In the genomic region with DNA sequence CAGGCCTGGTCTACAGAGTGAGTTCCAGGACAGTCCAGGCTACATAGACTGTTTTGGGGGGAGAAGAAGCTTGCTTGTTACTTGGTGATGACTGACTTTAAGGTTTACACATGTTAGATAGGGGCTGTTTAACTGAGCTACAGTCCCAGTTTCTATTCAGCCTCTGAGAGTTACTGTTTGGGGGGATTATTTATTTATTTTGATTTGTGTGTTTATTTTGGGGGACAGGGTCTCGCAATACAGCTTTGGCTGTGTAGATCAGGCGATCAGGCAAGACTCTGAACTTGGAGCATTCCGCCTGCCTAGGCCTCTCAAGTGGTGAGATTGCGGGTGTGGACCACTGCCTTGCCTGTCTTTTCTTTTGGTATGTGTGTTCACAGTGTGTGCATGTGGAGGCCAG, we compare ENCODE assay signal across 9 mouse cellular contexts. TPM values are rescaled to one million over a fixed set of nuclear protein-coding genes. Genes with fewer than 3 reads are reported as not detected.
DNase-seq lines count a peak whose midpoint lies in the region; ATAC-seq and TF ChIP-seq lines count a peak whose summit lies in the region.
"Had no signal": no experiment of that assay in that cellular context is flagged by ENCODE, and none has a peak within 500 bp of the region (broad histone marks: within the 10 kb centered on the region; RNA-seq: fewer than 3 reads in every experiment).

No protein-coding gene starts in this region.

- H3K36me3 ChIP-seq in heart, postnatal 0 days (replicated peaks; ENCODE audit: control insufficient read depth, insufficient read depth, low read length): no peaks in the 10 kb centered on the region
- H3K36me3 ChIP-seq in hindbrain, postnatal 0 days (ENCODE audit: insufficient read depth, low read length): no peaks in the 10 kb centered on the region
- H3K36me3 ChIP-seq in midbrain, embryonic 13.5 days: no peaks in the 10 kb centered on the region

- no peak for ATAC-seq in heart, postnatal 0 days (ENCODE audit: insufficient read depth, low read depth)
- ATAC-seq in hindbrain, postnatal 0 days: no peak
- ATAC-seq in midbrain, embryonic 13.5 days: no peak

- no peak overlapping the region for H3K9ac ChIP-seq in heart, postnatal 0 days (replicated peaks; ENCODE audit: low read depth, low read length)
- H3K9ac ChIP-seq in hindbrain, postnatal 0 days (replicated peaks; ENCODE audit: low read length): 0 out of 2 replicates have a peak overlapping the region, but pooled peaks have one; percentile 85
- H3K9ac ChIP-seq in midbrain, embryonic 13.5 days (replicated peaks): no peak overlapping the region; the same call in 1 of the 2 replicates

- H3K4me1 ChIP-seq in heart, postnatal 0 days (ENCODE audit: control insufficient read depth, insufficient read depth): peaks cover 15% of the 10 kb centered on the region
- H3K4me1 ChIP-seq in brown adipose tissue, adult 24 weeks (ENCODE audit: control insufficient read depth, insufficient read depth, insufficient read length, low read length): peaks cover 13% of the 10 kb centered on the region; the same call in 1 of the 2 replicates
- H3K4me1 ChIP-seq in hindbrain, postnatal 0 days (ENCODE audit: insufficient read depth, low read length): peaks cover 13% of the 10 kb centered on the region
- peaks cover 32% of the 10 kb centered on the region for H3K4me1 ChIP-seq in midbrain, embryonic 13.5 days (replicated peaks)

- no peak for TF ChIP-seq EP300 in heart, postnatal 0 days (IDR thresholded peaks at IDR 0.05; ENCODE audit: low read depth)

- no peak for TF ChIP-seq CTCF in heart, postnatal 0 days (IDR thresholded peaks at IDR 0.05; ENCODE audit: low read depth)
- no peak for TF ChIP-seq CTCF in hindbrain, postnatal 0 days (IDR thresholded peaks at IDR 0.05; ENCODE audit: low read depth)

- 84% methylated on average over 4 of the region's 4 CpGs for WGBS in heart, postnatal 0 days
- WGBS in hindbrain, postnatal 0 days: 93% methylated on average over 4 of the region's 4 CpGs
- WGBS in midbrain, embryonic 13.5 days: 88% methylated on average over 4 of the region's 4 CpGs

- H3K4me3 ChIP-seq in heart, postnatal 0 days (ENCODE audit: low read depth, low read length): 0 out of 2 replicates have a peak overlapping the region, but pooled peaks have one; percentile 74
- H3K4me3 ChIP-seq in brown adipose tissue, adult 24 weeks (ENCODE audit: insufficient read depth, low read depth, low read length): peak overlapping the region; percentile 88
- peak overlapping the region; percentile 92; the same call in 1 of the 2 replicates for H3K4me3 ChIP-seq in hindbrain, postnatal 0 days (ENCODE audit: low read length)
- H3K4me3 ChIP-seq in midbrain, embryonic 13.5 days (replicated peaks): peak overlapping the region; percentile 87

- no peak for DNase-seq in heart, postnatal 0 days (ENCODE audit: low spot score)
- DNase-seq in heart, adult 18-20 months: no peak
- DNase-seq in hindbrain, postnatal 0 days (ENCODE audit: low spot score): no peak
- DNase-seq in right cerebral cortex, adult 18-20 months: no peak
- no peak for DNase-seq in layer of hippocampus, adult 18-20 months (ENCODE audit: low spot score in 2 of 2)
- DNase-seq in frontal cortex, postnatal 10 days (ENCODE audit: low spot score in 2 of 2): no peak
- DNase-seq: cerebellum, adult 11 months had no signal

- H3K4me2 ChIP-seq in heart, postnatal 0 days (ENCODE audit: low read depth, low read length): peak overlapping the region; percentile 74
- H3K4me2 ChIP-seq in hindbrain, postnatal 0 days (ENCODE audit: low read depth, low read length): peak overlapping the region; percentile 72
- peak overlapping the region; percentile 85 for H3K4me2 ChIP-seq in midbrain, embryonic 13.5 days (replicated peaks)

- H3K9me3 ChIP-seq in heart, postnatal 0 days (replicated peaks; ENCODE audit: control insufficient read depth, low read length): no peaks in the 10 kb centered on the region
- no peaks in the 10 kb centered on the region for H3K9me3 ChIP-seq in hindbrain, postnatal 0 days (ENCODE audit: low read length)
- H3K9me3 ChIP-seq in midbrain, embryonic 13.5 days: no peaks in the 10 kb centered on the region

- H3K27ac ChIP-seq in heart, postnatal 0 days (ENCODE audit: low read depth): no peak overlapping the region
- peak overlapping the region; percentile 41 for H3K27ac ChIP-seq in brown adipose tissue, adult 24 weeks (replicated peaks; ENCODE audit: low read depth, low read length)
- H3K27ac ChIP-seq in hindbrain, postnatal 0 days: no peak overlapping the region
- H3K27ac ChIP-seq in midbrain, embryonic 13.5 days: no peak overlapping the region

- no peaks in the 10 kb centered on the region for H3K27me3 ChIP-seq in heart, postnatal 0 days (ENCODE audit: control insufficient read depth, insufficient read depth, low read length)
- H3K27me3 ChIP-seq in hindbrain, postnatal 0 days (ENCODE audit: insufficient read depth, low read length): no peaks in the 10 kb centered on the region
- no peaks in the 10 kb centered on the region for H3K27me3 ChIP-seq in midbrain, embryonic 13.5 days

RNA-seq across cellular contexts. Expression of a gene that starts 1.4 kb away (rescaled TPM):
- total RNA-seq in heart, postnatal 0 days (2014; rRNA removed; ENCODE audit: low replicate concordance): 4.6 and 17.5 TPM in 2 replicates
- polyA plus RNA-seq in heart, postnatal 0 days (2015; fragmentation: Nextera tagmentation; extraction: Ambion mirVana): 16.7 and 19.8 TPM in 2 replicates
- total RNA-seq in heart, adult 18-20 months (2021): 10 to 100 TPM; 23.4 to 24.9 TPM
- 16.7 and 19.1 TPM in 2 replicates for polyA plus RNA-seq in brown adipose tissue, adult 24 weeks (2012; ENCODE audit: insufficient read depth, insufficient read length, missing spikeins)
- total RNA-seq in hindbrain, postnatal 0 days (2014; rRNA removed): 16.1 and 19.9 TPM in 2 replicates
- 27.4 and 28.9 TPM in 2 replicates for polyA plus RNA-seq in hindbrain, postnatal 0 days (2015; fragmentation: Nextera tagmentation; extraction: Ambion mirVana)
- polyA plus RNA-seq in midbrain, embryonic 13.5 days (2015; fragmentation: Nextera tagmentation; extraction: Ambion mirVana): 39.7 and 40.3 TPM in 2 replicates
- total RNA-seq in layer of hippocampus, adult 18-20 months (2021): 10 to 100 TPM; 53.2 TPM

RNA-seq across cellular contexts. Expression of a gene that starts 28.4 kb away (rescaled TPM):
- total RNA-seq in heart, postnatal 0 days (2014; rRNA removed; ENCODE audit: low replicate concordance): 1.2 and 4.8 TPM in 2 replicates
- 3.7 and 4.2 TPM in 2 replicates for polyA plus RNA-seq in heart, postnatal 0 days (2015; fragmentation: Nextera tagmentation; extraction: Ambion mirVana)
- total RNA-seq in heart, adult 18-20 months (2021): 1 to 10 TPM; 1.9 to 3.0 TPM
- 1.2 and 1.5 TPM in 2 replicates for polyA plus RNA-seq in brown adipose tissue, adult 24 weeks (2012; ENCODE audit: insufficient read depth, insufficient read length, missing spikeins)
- total RNA-seq in hindbrain, postnatal 0 days (2014; rRNA removed): 20.8 and 31.7 TPM in 2 replicates
- 10.9 and 11.2 TPM in 2 replicates for polyA plus RNA-seq in hindbrain, postnatal 0 days (2015; fragmentation: Nextera tagmentation; extraction: Ambion mirVana)
- 11.0 and 12.2 TPM in 2 replicates for polyA plus RNA-seq in midbrain, embryonic 13.5 days (2015; fragmentation: Nextera tagmentation; extraction: Ambion mirVana)
- 10 to 100 TPM; 12.1 to 16.5 TPM for total RNA-seq in layer of hippocampus, adult 18-20 months (2021)

RNA-seq across cellular contexts. Expression of a gene that starts 43.9 kb away (rescaled TPM):
- total RNA-seq in heart, postnatal 0 days (2014; rRNA removed; ENCODE audit: low replicate concordance): 31.9 and 38.1 TPM in 2 replicates
- polyA plus RNA-seq in heart, postnatal 0 days (2015; fragmentation: Nextera tagmentation; extraction: Ambion mirVana): 23.9 and 24.5 TPM in 2 replicates
- total RNA-seq in heart, adult 18-20 months (2021): 10 to 100 TPM; 37.1 to 39.8 TPM
- 19.1 and 22.1 TPM in 2 replicates for polyA plus RNA-seq in brown adipose tissue, adult 24 weeks (2012; ENCODE audit: insufficient read depth, insufficient read length, missing spikeins)
- total RNA-seq in hindbrain, postnatal 0 days (2014; rRNA removed): 37.1 and 51.2 TPM in 2 replicates
- polyA plus RNA-seq in hindbrain, postnatal 0 days (2015; fragmentation: Nextera tagmentation; extraction: Ambion mirVana): 26.5 and 30.5 TPM in 2 replicates
- polyA plus RNA-seq in midbrain, embryonic 13.5 days (2015; fragmentation: Nextera tagmentation; extraction: Ambion mirVana): 22.7 and 24.0 TPM in 2 replicates
- total RNA-seq in layer of hippocampus, adult 18-20 months (2021): 10 to 100 TPM; 42.3 to 43.3 TPM
